Mouse (Mus musculus) granulocyte monocyte progenitor cell, adult 5-6 weeks (primary cell): Measurements from ENCODE around the gene Lyg2. TPM values are rescaled to one million over a fixed set of nuclear protein-coding genes. Genes with fewer than 3 reads are reported as not detected.

ENCODE experiments used
- ATAC-seq: replicated peaks from 2 replicates; pipeline ENCODE4 v1.8.0; 2016; ENCODE audit warnings: mild to moderate bottlenecking, moderate TSS enrichment, inconsistent platforms; ENCODE audit not compliant: poor library complexity, severe bottlenecking
- total RNA-seq, 2 experiments: library from RNA; stranded (forward) in 1 of 2; stranded (reverse) in 1 of 2; fragments of 200-712, 200-1000 nt in 1 of 2; fragments of >200 nt in 1 of 2; fragmentation: Nextera tagmentation in 1 of 2; gene quantifications; 2 replicates each; pipeline ENCODE4 v1.2.3; 2014 to 2017

Lyg2 gene
- total RNA-seq (2014; fragmentation: Nextera tagmentation) (not detected in 2 replicates), total RNA-seq (2017) (not detected in 2 replicates)

DNA sequence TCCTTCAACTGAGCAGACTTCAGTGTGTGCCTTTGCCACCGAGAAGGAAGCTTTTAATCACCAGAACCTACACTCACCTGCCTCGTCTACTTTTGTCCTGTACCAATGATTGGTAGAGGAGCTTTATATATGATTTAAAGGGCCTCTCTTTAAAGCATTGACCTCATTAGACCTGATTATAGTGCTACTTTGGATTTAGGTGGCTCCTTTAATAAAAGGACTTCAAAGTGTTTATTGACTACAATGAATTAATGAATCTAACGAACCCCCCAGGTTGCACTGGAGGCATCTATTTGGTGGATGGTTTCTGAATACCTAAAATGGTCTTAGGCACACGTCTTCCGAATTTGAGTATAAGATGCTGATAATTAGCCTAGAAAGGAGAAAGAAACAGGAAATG, at the start of gene Lyg2:
TSS of gene Lyg2 (minus strand) at position 101 of the 400 bp plus-strand sequence.
- ATAC-seq = no peak

DNA sequence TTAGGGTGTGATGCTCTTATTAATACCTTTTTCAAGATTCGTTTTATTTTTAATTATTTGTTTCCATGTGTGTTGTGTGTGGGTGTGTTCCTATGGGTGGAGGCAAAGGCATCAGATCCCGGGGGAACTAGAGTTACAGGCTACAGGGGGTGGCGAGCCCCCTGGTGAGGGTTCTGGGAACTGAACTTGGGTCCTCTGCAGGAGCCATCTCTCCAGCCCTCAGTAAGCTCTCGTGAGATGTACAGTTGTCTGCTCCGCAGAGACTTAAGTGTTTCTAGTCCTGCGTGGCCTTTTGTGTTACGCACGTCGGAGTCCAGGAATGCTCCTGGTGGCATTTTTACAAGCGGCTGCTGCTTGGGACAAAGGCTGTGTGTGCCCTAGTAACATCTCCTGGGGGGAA, 49.3 kb upstream of the Lyg2 start:
- ATAC-seq = no peak

DNA sequence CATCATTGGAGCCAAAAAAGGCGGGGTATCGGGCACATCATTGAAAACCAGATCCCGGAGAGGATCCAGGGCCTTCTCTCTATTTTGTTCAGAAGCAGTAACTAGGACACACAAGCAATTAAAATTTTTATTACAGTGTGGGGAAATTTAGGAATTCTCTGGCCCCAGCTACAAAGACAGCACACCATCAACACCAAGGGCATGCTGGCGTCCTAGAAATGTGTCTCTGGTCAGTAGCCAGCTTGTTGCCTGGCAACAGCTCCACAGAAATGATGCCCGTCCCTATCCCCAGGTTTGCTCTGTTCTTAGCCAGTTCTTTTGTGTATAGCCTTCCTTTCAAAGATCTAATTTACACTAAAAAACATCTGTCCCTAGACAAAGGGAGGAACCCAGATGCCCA, 43.2 kb upstream of the Lyg2 start:
- ATAC-seq = no peak

DNA sequence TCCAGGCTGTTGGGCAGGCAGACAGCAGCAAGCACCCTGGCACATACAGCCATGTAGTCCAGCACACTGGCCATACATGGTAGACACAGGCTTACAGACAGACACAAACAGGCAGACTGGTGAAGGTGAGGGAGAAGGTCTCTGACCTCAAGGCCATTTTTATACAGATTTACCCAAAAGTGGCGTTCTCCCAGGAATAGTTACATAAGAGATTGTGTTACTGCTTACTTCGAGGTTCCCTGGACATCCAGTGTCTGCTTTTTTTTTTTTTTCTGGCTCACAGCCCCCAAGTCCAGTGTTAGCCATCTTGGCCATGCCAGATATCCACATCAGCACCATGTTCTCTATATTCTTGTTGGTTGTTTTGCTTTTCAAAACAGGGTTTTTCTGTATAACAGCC, 42.2 kb upstream of the Lyg2 start:
- ATAC-seq = no peak

DNA sequence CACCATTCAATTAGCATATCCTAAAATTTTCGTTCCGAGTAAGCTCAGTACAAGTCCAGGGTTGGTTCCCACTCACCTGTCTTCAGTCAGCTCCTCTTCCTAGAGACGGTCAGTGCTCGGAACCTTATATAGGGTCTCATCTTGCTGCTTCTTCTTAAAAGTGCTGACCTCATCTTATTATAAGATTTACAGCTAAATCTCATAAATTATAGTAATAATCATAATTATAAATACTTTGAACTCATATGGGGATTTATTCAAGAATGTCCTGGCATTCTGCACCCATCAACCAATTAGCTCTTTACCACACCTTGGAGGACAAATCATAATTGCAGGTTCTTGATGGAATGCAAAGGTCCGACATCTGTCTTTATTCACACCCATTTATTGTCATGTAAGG, 41.4 kb upstream of the Lyg2 start, which contains the start of gene Lyg1:
TSS of gene Lyg1 (minus strand) at position 101 of the 400 bp plus-strand sequence.
- no peak for ATAC-seq

DNA sequence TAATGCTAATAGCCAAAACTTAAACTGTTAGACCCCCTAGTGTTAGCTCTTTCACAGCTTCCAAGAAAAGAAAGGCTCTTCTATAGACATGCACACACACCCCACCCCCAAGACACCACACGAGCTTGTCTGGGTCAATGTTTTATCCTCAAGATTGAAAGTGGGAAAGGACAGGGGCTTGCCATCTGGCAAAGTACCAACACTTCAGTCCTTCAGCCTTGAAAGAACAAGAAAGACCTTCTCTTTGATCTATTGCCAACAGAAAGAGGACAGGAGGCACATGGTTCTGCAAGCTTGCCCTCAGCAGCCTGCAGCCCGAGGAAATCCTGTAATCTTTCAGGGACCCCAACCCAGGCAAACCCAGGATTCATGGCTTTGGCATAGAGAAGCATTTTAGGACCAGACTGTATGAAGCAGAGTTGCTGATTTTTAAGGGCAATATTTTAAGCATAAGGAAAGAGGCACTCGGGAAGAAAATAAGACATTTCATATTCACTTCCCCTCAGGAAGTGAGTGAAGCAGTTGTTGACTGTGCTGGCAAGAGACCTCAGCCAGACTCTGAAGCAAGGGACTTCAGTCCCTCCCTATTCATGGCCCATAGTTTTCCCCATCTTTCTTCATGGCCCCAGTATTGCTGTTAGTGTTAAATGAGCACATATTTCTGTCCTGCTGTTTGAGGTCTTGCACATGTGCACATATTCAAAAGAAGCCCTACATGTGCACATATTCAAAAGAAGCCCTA, 40.6 kb upstream of the Lyg2 start:
- ATAC-seq = no peak

DNA sequence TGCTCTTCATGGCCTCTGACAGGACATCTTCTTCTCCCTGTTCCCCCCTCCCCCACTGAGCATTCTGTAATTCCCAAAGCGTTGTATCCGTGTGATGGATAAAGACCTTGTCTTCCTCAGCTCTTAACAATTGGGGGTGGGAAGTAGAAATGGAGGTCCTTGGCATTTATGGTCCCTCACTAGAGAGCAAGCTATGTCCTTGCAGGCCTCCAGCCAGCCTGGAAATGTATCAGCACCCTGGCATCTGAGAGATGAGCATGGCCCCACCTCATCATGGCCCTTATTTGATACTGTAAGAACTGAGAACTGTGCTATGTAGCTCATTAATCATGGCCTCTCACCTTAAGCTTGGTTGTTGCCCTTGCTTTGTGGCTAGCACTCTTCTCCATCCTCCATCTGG, 39.0 kb upstream of the Lyg2 start:
- ATAC-seq = no peak

DNA sequence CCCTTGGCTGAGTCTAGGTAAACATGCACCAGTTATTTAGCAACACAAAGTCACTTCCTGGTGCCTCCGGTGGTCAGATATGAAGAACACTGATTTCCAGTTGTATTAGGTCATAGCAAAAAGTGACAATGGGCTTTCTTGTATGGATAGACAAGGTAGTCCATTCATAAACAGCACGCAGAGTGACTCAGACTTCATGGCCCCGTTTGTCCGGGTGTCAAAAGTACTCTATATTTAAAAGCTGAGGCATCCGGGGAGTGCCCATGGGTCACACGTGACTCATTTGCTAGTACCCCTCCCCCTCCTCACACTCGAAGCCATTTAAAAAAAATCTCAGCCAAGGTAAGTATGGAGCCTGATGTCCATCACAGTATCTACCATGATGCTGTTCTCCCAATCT, 38.5 kb upstream of the Lyg2 start:
- ATAC-seq = no peak

DNA sequence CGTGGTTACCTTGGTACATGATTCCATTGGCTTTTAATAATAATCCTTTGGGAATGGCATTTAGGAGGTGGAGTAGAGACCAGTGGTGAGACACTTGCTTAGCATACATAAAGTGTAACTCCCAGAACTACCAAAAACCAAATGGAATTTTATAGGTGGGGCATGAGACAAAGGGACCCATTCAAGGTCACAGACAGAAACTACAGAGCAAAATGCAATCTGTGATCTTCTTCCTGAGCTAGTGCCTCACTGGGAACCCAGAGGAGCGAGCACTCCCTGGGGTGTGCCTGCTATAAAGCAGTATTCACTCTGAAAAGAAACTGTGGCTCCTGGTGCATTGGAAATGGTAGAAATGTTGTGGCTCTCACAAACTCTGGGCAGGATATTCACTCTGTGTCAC, 32.6 kb upstream of the Lyg2 start:
- ATAC-seq = no peak

DNA sequence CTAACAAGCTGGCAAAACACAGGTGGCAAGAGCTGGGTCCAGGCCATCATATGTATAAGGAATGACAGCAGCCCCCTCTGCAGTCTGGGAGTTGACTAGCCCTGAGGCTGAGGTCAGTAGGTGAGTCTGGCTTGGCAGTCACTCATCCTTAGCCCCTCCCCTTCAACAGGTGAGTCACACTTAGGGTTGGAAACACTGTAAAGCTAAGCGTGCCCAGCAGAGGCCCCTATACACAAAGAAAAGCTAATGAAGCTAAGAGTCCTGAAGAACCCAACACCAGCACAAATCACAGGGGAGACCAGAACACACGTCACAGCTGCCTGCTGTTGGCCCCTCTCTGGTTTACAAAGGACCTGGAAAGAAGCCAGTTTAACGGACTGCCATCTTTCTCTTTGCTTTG, 15.5 kb upstream of the Lyg2 start:
- no peak for ATAC-seq

DNA sequence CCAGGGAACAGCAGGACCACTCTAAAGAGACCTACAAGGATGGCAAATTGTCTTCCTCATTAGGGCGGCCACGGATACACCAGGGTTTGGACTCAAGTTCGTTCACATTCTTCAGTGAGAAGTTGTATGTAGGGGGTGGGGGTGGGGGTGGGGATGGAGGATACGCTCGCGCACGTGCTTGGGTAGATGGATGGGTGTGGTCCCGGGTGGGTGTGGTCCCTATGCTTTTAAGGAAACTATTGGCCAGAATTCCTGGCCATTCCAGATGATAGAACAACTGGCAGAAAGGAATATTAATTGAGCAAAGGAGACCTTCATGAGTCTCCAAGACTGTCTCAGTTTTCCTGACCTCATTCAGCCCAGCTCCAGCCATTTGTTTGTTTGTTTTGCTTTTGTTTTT, 9.7 kb upstream of the Lyg2 start:
- ATAC-seq = no peak

DNA sequence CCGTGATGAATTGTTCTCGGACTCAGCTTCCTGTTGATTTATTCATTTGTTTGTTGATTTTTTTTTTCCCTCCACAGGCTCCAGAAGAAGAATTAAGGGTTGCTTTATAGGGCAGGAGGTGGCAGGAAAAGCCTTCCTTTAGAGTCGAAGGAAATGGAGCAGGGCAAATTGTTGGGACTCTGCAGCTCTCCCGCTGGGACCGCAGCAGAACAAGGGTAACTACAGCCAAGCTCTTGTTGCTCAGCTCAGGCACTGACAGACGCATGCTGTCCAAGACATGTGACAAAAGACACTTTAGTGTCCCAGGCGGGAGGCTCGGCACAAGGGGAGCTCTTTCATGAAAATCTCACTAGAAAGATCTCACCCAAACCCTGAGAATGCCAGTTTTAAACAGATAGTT, 6.2 kb upstream of the Lyg2 start:
- ATAC-seq = no peak

DNA sequence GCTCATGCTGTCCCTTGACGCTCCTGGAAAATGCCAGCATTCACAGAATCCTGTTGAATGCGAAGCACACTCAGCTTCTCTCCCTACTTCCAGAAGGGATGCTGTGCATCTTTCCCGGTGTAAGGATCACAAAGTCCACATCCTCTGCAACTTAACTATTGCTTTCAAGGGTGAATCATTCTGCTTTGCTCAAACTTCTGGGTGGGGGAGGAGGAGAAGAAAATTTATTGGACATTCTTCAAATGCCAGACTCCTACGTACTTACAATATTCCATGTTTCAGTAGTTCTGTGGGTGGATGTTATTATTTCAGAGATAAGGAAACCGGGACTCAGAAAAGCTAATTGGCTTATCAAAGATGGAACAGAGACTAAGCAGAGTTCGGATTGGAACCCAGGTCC, 1.8 kb upstream of the Lyg2 start:
- ATAC-seq = no peak

DNA sequence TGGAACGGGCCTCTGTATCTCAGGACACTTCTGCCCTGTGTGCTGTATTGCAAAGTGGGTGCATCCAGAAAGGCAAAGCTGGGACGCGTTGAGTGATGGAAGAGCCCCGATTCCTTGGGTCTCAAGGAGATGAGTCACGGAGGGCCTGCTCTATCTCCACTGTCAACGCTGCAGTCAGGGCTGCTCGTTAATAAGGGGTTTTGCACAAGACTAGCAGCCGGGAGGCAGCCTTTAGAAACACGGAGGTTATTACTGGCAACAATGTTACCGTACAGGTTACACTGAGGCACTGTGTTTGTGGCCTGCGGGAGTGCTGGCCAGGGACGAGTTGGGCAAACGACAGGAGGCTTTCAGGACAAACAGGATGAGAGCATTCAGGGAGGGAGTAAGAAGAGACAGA, 1.4 kb upstream of the Lyg2 start:
- ATAC-seq = no peak

DNA sequence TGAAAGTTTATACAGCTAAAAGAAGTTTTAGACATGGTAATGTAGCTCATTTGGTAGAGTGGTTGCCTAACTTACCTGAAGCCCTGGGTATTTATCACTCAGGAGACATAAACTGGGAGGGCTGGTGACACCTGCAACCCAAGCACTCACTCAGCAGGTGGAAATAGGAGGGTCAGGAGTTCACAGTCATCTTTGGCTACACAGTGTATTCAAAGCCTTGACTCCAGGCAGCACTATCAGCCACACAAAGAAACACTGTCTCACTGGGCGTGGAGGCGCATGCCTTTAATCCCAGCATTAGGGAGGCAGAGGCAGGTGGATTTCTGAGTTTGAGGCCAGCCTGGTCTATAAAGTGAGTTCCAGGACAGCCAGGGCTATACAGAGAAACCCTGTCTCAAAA, 3.5 kb downstream of the Lyg2 start:
- no peak for ATAC-seq

DNA sequence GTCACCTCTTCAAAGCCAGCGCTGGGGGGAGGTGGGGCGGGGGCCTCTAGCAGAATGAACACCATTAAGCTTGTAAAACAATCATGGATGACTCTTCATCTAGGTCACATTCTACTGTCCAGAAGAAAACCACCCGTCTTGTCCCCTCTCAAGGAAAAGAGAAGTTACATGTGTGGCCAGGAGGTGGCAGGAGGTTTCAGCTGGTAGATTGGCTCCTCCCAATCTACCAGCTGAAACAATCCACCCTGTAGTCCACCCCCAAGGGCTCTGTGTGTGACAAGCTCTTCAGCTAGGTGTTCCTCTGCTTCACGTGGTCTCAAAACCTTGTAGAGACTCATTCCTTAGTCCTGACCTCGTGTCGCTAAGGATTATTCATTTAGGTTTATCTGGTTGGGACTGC, 13.1 kb downstream of the Lyg2 start:
- ATAC-seq = peak; percentile 77

DNA sequence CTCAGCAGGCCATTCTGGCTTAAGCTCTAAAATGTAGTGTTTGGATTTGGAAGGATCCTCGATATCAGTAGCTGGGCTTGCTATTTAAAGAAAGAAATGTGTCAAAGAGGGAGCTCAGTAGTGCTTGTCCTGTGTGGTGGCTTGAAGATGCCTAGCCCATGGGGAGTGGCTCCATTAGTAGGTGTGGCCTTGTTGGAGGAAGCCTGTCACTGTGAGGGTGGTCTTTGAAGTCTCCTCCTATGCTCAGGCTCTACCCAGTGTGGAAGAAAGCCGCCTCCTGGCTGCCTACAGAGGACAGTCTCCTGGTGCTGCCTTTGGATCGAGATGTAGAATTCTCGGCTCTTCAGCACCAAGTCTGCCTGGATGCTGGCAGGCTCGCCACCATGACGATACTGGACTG, 16.0 kb downstream of the Lyg2 start:
- no peak for ATAC-seq

DNA sequence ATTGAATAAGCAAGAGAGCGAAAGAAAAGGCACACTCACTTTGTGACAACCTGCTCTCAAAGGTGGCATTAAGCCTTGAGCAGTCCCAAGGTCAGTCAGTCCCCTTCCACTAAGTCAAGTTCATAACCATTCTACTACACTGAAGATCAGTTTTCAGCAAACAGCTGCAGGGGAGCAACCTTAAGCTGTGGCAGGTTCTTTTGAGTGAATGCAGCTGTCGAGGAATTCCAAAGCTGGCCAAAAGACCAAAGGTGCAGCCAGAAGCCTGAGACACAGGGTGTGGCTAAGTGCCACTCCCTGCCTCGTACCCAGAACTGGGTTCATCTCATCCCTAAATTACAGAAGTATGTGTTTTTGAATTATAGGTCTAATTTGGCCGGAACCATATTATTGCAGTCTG, 16.5 kb downstream of the Lyg2 start:
- ATAC-seq = no peak

DNA sequence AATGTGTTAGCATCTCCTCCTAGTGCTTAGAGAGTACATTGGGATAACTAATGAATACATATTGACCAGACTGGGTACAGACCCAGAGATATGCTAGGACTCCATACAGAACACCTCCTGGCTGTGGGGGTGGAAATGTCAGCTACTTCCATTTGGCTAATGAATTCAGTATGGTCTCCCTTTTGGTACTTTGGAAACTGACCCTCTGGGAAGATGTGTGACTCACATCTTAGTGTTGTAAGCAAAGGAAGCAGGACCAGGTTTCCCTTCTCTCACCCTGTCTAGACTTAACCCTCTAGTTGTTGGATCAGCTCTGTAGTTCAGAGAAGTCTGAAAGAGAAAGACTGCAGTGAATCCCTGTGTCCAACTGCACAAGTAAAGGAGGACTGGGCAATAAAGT, 21.7 kb downstream of the Lyg2 start:
- no peak for ATAC-seq

DNA sequence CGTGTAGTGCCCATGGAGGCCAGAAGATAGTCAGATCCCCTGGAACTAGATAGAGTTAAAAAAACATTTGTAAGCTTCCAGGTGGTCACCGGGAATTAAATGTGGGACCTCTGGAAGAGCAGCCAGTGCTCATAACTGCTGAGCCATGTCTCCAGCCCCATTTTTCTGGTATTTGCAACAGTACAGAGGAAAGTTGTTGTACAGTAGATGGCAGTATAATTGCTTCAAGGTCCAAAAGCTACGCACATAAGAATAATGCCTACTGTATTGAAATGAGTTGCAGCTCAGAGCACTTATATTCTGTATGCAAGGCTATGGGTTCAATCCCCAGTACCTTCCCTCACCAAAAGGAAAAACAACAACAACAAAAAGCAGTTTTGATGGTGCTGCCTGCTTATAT, 24.9 kb downstream of the Lyg2 start:
- ATAC-seq = no peak

DNA sequence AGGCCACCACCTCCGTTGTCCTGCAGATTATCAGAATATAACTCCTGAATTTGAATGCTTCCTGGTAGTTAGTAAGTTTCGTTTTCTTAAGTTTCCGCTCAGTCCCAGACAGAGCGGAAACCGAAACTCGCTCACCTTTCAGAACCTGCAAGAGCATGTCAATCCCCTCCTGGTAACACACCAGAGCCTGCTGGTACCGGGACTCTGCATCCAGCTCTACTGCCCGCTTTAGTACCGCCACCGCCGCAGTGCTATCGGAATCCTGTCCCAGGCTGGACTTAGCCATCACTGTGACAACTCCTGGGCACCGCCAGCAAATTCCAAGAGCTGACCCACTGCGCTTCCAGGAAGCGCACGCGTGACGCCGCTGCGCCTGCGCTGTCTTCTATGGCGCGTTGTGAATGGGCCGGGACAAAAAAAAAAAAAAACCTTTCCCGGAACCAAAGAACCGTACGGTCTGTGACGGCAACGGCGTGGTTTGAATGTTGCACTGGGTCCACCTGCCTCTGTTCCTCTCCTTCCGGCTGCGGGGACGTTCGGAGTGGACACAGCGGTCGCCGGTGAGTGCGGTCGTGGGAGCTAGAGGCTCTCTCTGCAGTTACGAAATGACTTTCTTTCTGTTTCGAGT, 26.2 kb downstream of the Lyg2 start, which contains the start of the genes Mitd1 and Mrpl30:
TSS of gene Mitd1 (minus strand) at position 387 of the 628 bp plus-strand sequence.
TSS of gene Mrpl30 (plus strand) at position 453 of the 628 bp plus-strand sequence.
- peak; percentile 99 for ATAC-seq

DNA sequence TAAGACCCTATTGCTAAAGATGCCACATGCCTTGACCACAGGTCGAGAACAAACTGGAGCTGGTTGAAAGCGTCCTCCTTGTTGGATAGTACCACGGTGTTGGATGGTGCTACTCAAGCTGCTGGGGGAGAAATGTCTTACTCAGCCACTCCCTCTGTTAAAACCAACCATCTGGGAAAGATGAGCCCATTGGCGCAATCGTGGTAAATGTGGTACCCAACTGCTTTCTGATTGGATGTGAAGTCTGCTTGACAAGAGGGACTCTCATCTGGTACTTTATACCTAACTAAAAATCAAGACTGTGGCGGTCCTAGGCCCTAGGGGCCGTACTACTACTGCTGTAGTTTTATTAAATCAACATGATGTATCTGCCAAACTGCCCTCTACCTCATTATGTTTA, 27.1 kb downstream of the Lyg2 start:
- no peak for ATAC-seq
